Mouse (Mus musculus): ENCODE measurements around the gene Elobl. TPM values are rescaled to one million over a fixed set of nuclear protein-coding genes. Genes with fewer than 3 reads are reported as not detected.

Elobl gene
- total RNA-seq, 2 experiments from 2014 or later = not detected

DNA sequence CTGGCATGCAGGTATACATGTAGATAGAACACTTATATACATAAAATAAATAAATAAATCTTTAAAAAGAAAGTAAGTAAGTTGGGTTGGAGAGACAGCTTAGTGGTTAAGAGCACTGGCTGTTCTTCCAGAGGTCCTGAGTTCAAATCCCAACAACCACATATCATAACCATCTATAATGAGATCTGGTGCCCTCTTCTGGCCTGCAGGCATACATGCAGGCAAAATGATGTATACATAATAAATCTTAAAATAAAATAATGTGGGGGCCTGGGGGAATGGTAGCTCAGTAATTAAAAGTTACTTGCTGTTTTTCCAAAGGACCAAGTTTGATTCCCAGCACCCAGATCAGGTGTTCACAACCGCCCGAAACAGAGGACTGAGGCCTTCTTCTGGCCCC is 28.0 kb downstream of the Elobl start:
- no peak for DNase-seq (ENCODE audit: low spot score in 2 of 2)

DNA sequence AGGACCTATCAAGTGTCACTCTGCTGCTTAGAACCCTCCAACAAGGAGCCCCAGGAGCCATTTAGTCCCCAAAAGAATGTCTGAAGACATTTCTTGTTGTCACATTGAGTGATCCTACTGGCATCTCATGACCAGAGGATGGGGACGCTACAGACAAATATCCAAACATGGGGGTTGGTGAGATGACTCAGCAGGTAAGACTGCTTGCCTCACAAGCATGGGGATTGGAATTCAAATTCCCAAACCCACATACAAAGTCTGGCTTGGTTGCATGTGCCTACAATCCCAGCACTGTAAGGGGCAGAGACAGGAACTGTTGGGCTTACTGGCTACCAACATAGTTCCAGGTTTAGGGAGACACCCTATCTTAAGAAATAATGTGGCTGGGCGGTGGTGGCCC is 28.8 kb downstream of the Elobl start:
- no peak for DNase-seq (ENCODE audit: low spot score in 2 of 2)

DNA sequence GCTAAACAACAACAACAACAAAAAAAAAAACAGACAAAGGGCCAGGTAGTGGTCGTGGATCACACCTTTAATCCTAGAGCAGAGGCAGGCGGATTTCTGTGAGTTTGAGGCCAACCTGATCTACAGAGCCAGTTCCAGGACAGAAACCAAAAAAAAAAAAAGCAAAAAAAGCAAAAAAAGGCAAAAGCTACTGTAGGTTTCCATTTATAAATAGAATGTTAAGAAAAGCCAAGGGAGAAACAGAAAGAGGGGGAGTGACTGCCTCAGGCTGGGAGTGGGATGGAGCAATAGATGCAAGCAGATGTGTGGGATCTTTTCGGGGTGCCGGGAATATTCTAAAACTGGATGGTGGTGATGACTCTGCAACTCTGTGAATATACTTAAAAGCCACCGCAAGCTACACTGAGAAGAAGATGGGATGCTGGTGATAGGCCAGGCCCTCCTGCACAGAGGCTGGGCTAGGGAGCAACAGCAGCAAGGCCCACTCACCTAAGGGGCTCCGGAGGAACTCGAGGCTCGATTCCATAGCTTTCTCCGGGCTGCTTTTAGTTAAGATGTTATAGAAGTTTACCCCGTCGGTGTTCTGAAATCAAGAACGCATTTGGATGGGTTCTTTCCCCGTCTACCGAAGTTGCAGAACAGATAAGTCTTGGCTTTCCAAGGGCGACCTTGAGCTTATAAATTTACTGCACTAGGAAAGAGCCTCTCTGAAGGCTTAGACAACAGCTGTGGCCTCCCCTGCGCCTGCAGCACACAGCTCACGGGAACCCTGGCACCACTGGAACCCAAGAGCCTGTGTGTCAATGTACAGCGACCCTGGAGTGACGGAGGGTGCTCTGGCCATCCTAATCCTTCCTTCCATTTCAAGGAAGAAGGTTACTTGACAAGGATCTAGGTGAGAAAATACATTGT is 32.4 kb downstream of the Elobl start:
- no peak for DNase-seq (ENCODE audit: low spot score in 2 of 2)

DNA sequence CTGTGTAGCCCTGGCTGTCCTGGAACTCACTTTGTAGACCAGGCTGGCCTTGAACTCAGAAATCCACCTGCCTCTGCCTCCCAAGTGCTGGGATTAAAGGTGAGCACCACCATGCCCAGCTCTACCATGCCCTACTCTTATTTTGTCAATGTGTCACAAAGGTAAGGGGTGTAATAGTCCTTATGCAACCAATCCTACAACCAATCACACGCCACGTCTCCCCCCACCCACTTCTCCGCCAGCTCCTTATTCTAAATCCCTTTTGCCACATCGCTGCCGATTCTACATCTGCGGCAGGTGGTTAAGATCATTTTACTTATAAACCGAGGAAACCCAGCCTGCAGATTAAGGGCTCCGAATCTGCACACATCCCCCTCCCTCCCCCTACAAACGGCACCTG is 33.7 kb downstream of the Elobl start:
- DNase-seq (ENCODE audit: low spot score in 2 of 2) = no peak

DNA sequence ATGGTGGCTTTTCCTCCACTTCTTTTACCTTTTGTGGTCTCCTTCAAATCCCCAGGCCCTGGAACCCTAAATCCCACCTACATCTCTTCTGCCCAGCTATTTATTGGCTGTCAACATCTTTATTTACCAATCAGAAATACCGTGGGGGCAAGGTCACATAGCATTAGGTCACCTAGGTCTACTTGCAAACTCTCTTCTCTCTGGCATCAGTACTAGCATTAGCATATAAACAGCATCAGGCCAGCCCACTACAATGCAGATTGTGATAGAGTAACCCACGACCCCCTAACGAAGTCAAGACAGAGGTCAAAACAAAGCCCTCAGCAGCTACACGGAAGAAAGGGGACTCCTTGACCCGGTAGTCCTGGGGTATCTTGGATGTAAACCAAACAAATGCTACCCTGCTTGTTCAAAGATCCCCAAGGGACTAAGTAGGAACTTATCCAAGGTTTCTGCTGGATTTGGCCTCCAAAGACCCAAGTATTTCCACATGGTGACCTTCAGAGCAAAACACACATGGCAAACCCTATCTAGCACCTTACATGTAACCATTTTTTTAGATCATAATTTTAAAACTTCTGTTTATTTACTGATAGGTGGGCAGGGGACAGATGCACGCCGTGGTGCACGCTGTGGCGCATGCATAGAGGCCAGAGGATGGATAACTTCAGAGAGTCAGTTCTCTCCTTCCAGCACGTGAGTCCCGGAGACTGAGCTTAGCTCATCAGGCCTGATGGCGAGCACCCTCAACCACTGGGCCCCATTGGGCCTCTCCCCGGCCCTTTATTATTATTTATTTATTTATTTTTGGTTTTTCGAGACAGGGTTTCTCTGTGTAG is 34.8 kb downstream of the Elobl start:
- no peak for DNase-seq (ENCODE audit: low spot score in 2 of 2)

DNA sequence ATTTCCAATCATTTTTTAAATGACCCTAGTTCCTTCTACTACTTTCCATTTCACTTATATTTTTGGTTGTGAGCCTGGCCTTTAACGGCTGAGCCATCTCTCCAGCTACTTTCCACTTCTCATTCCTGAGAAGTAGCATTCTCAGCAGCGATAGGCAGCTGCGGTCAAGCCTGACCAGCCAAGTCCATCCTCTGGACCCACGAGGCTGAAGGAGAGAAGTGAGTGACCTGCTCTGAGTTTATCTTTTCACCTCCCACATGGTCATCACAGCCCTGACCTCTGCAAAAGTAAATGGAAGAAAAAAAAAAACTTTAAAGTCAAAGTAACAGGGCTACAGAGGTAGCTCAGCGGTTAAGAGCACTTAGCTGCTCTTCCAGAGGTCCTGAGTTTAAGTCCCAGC is 40.2 kb downstream of the Elobl start:
- no peak for DNase-seq (ENCODE audit: low spot score in 2 of 2)

Other genes starting within 250 kb of the Elobl start
- gene Msi2, start 248.4 kb downstream of the Elobl start, total RNA-seq (2021) = 100 to 1,000 TPM; 200 to 212 TPM
- gene Akap1, start 102.3 kb downstream of the Elobl start, total RNA-seq (2021) = 100 to 1,000 TPM in 1 of 2 experiments, 10 to 100 TPM in 1; 94.3 to 101 TPM
- gene Scpep1, start 11.5 kb downstream of the Elobl start, total RNA-seq (2021) = 100 to 1,000 TPM; 149 to 159 TPM
- 10 to 100 TPM; 14.0 to 14.3 TPM for gene Coil, start 3.3 kb upstream of the Elobl start, total RNA-seq (2021)
- 100 to 1,000 TPM; 133 to 137 TPM for gene Trim25, start 32.4 kb upstream of the Elobl start, total RNA-seq (2021)
- gene Dgke, start 99.9 kb upstream of the Elobl start, total RNA-seq (2021) = 10 to 100 TPM; 11.3 to 14.2 TPM
- gene Gm525, start 106.9 kb upstream of the Elobl start, total RNA-seq (2021) = under 1 TPM in 1 of 2 experiments, not detected in 1; 0.62 TPM